ENCODE assay signal across 8 mouse cellular contexts in genomic region chr5:66798591-66799003, GRCm38 (mm10). TPM values are rescaled to one million over a fixed set of nuclear protein-coding genes. Genes with fewer than 3 reads are reported as not detected.
DNase-seq lines count a peak whose midpoint lies in the region; ATAC-seq and TF ChIP-seq lines count a peak whose summit lies in the region.

No protein-coding gene starts in this region.

- no peaks in the 10 kb centered on the region for H3K9me3 ChIP-seq in heart, embryonic 16.5 days (replicated peaks; ENCODE audit: control insufficient read depth, low read length)
- H3K9me3 ChIP-seq in heart, embryonic 11.5 days (replicated peaks; ENCODE audit: control insufficient read depth, low read length): no peaks in the 10 kb centered on the region
- no peaks in the 10 kb centered on the region for H3K9me3 ChIP-seq in limb, embryonic 12.5 days
- H3K9me3 ChIP-seq in midbrain, postnatal 0 days (ENCODE audit: low read length): no peaks in the 10 kb centered on the region
- H3K9me3 ChIP-seq in intestine, embryonic 15.5 days: no peaks in the 10 kb centered on the region

- H3K9ac ChIP-seq in heart, embryonic 16.5 days (ENCODE audit: low read length): no peak overlapping the region
- no peak overlapping the region for H3K9ac ChIP-seq in heart, embryonic 11.5 days (ENCODE audit: low read depth, low read length)
- H3K9ac ChIP-seq in limb, embryonic 12.5 days (replicated peaks): no peak overlapping the region
- no peak overlapping the region for H3K9ac ChIP-seq in midbrain, postnatal 0 days (replicated peaks; ENCODE audit: low read length, poor library complexity, severe bottlenecking)
- no peak overlapping the region for H3K9ac ChIP-seq in intestine, embryonic 15.5 days

- no peaks in the 10 kb centered on the region for H3K36me3 ChIP-seq in heart, embryonic 16.5 days (ENCODE audit: control insufficient read depth, insufficient read depth)
- H3K36me3 ChIP-seq in heart, embryonic 11.5 days (ENCODE audit: control insufficient read depth, insufficient read depth, low read length): no peaks in the 10 kb centered on the region
- no peaks in the 10 kb centered on the region for H3K36me3 ChIP-seq in limb, embryonic 12.5 days
- no peaks in the 10 kb centered on the region for H3K36me3 ChIP-seq in midbrain, postnatal 0 days (ENCODE audit: insufficient read depth, low read length)
- H3K36me3 ChIP-seq in intestine, embryonic 15.5 days: no peaks in the 10 kb centered on the region

- H3K27ac ChIP-seq in heart, embryonic 16.5 days (ENCODE audit: low read length): peak overlapping the region; percentile 53; the same call in 1 of the 2 replicates
- H3K27ac ChIP-seq in heart, embryonic 11.5 days (ENCODE audit: low read depth, low read length): no peak overlapping the region
- H3K27ac ChIP-seq in limb, embryonic 12.5 days: peak overlapping the region; percentile 50; the same call in 1 of the 2 replicates
- H3K27ac ChIP-seq in midbrain, postnatal 0 days (ENCODE audit: low read depth, low read length): peak overlapping the region; percentile 63
- H3K27ac ChIP-seq in intestine, embryonic 15.5 days: no peak overlapping the region

- H3K27me3 ChIP-seq in heart, embryonic 16.5 days (ENCODE audit: control insufficient read depth, insufficient read depth, low read length): no peaks in the 10 kb centered on the region
- peaks cover 5% of the 10 kb centered on the region; the same call in 1 of the 2 replicates for H3K27me3 ChIP-seq in heart, embryonic 11.5 days (ENCODE audit: control insufficient read depth, insufficient read depth, low read length)
- no peaks in the 10 kb centered on the region for H3K27me3 ChIP-seq in limb, embryonic 12.5 days
- H3K27me3 ChIP-seq in midbrain, postnatal 0 days (ENCODE audit: insufficient read depth, low read length): no peaks in the 10 kb centered on the region
- no peaks in the 10 kb centered on the region for H3K27me3 ChIP-seq in intestine, embryonic 15.5 days (replicated peaks)

- no peak overlapping the region for H3K4me3 ChIP-seq in heart, embryonic 16.5 days (ENCODE audit: low read length)
- H3K4me3 ChIP-seq in heart, embryonic 11.5 days (ENCODE audit: low read depth, low read length): no peak overlapping the region
- no peak overlapping the region for H3K4me3 ChIP-seq in limb, embryonic 12.5 days (replicated peaks)
- no peak overlapping the region for H3K4me3 ChIP-seq in midbrain, postnatal 0 days (ENCODE audit: low read depth, low read length)
- no peak overlapping the region for H3K4me3 ChIP-seq in intestine, embryonic 15.5 days (replicated peaks)

- H3K4me1 ChIP-seq in heart, embryonic 16.5 days (ENCODE audit: control insufficient read depth, insufficient read depth, low read length): peaks cover 14% of the 10 kb centered on the region
- H3K4me1 ChIP-seq in heart, embryonic 11.5 days (ENCODE audit: control insufficient read depth, insufficient read depth, low read length): peaks cover 15% of the 10 kb centered on the region
- H3K4me1 ChIP-seq in limb, embryonic 12.5 days (replicated peaks): peaks cover 45% of the 10 kb centered on the region
- H3K4me1 ChIP-seq in midbrain, postnatal 0 days (ENCODE audit: insufficient read depth, low read length): peaks cover 16% of the 10 kb centered on the region
- H3K4me1 ChIP-seq in intestine, embryonic 15.5 days (replicated peaks): peaks cover 19% of the 10 kb centered on the region

- TF ChIP-seq CTCF in midbrain, postnatal 0 days (IDR thresholded peaks at IDR 0.05): no peak

- no peak for ATAC-seq in heart, embryonic 16.5 days (replicated peaks; ENCODE audit: extremely low read depth, insufficient read depth, low FRiP score)
- ATAC-seq in heart, embryonic 11.5 days (replicated peaks; ENCODE audit: insufficient number of reproducible peaks, low FRiP score, low TSS enrichment): no peak
- no peak for ATAC-seq in limb, embryonic 12.5 days (ENCODE audit: insufficient number of reproducible peaks, insufficient read depth, low FRiP score, low TSS enrichment, low read depth)
- ATAC-seq in midbrain, postnatal 0 days (ENCODE audit: low FRiP score): peak; percentile 71
- no peak; the same call in 1 of the 2 replicates for ATAC-seq in intestine, embryonic 15.5 days

- H3K4me2 ChIP-seq in heart, embryonic 16.5 days (ENCODE audit: low read depth, low read length): no peak overlapping the region
- no peak overlapping the region for H3K4me2 ChIP-seq in heart, embryonic 11.5 days
- H3K4me2 ChIP-seq in limb, embryonic 12.5 days: no peak overlapping the region
- H3K4me2 ChIP-seq in midbrain, postnatal 0 days (ENCODE audit: low read depth, low read length, poor library complexity, severe bottlenecking): no peak overlapping the region
- H3K4me2 ChIP-seq in intestine, embryonic 15.5 days (replicated peaks): no peak overlapping the region

- peak; percentile 17 for DNase-seq in heart, postnatal 4 days
- peak; percentile 38 for DNase-seq in midbrain, postnatal 0 days (ENCODE audit: low spot score)
- no peak for DNase-seq in frontal cortex, postnatal 10 days (ENCODE audit: low spot score in 2 of 2)
- DNase-seq in embryo, embryonic 11 days: no peak

- WGBS in heart, embryonic 16.5 days: 39% methylated on average over 8 of the region's 8 CpGs
- WGBS in heart, embryonic 11.5 days (ENCODE audit: insufficient replicate concordance): 28% methylated on average over 8 of the region's 8 CpGs
- WGBS in limb, embryonic 12.5 days: 30% methylated on average over 8 of the region's 8 CpGs
- 19% methylated on average over 8 of the region's 8 CpGs for WGBS in midbrain, postnatal 0 days
- 16% methylated on average over 8 of the region's 8 CpGs for WGBS in intestine, embryonic 15.5 days

RNA-seq across cellular contexts. Expression of gene Limch1, which starts 53.0 kb away (rescaled TPM):
- polyA plus RNA-seq in heart, embryonic 16.5 days (2015; fragmentation: Nextera tagmentation; extraction: Ambion mirVana): 22.2 and 31.3 TPM in 2 replicates
- 28.2 and 32.8 TPM in 2 replicates for polyA plus RNA-seq in heart, embryonic 11.5 days (2014; fragmentation: Nextera tagmentation; extraction: Ambion mirVana)
- 100 to 1,000 TPM; 102 TPM for total RNA-seq in heart, postnatal 4 days (2021)
- polyA plus RNA-seq in limb, embryonic 12.5 days (2016; fragmentation: Nextera tagmentation; extraction: Ambion mirVana): 48.1 and 58.1 TPM in 2 replicates
- total RNA-seq in midbrain, postnatal 0 days (2014; rRNA removed): 97.8 and 119 TPM in 2 replicates
- polyA plus RNA-seq in midbrain, postnatal 0 days (2015; fragmentation: Nextera tagmentation; extraction: Ambion mirVana): 46.6 and 46.7 TPM in 2 replicates
- 11.3 and 11.7 TPM in 2 replicates for polyA plus RNA-seq in intestine, embryonic 15.5 days (2015; fragmentation: Nextera tagmentation; extraction: Ambion mirVana)

Comparison
In these comparisons a context has a peak if more than half of its experiments do, and no peak if none do; other contexts are left out.
1. H3K27ac ChIP-seq: peak in heart, embryonic 16.5 days (single experiment), limb, embryonic 12.5 days (single experiment) and midbrain, postnatal 0 days (single experiment); none in heart, embryonic 11.5 days (single experiment) and intestine, embryonic 15.5 days (single experiment).
2. DNase-seq: peak in heart, postnatal 4 days (single experiment) and midbrain, postnatal 0 days (single experiment); none in frontal cortex, postnatal 10 days (0 of 2) and embryo, embryonic 11 days (single experiment).